Mouse (Mus musculus) 3T3-L1 (cell line): ENCODE results near the gene G530012D18Rik.
"Not testable (repeated sequence)": the region's sequence is repeated elsewhere in the genome, so short reads cannot be mapped to it uniquely, and the experiment has no call there.

ENCODE experiments used
- DNase-seq: peaks from one replicate; pipeline ENCODE4 v3.0.0-alpha.2; 2015; ENCODE audit warnings: low read depth, low spot score

G530012D18Rik gene

GRCm38 (mm10) chr1:85615819-85616218 is 40.3 kb downstream of the G530012D18Rik start:
- not testable (repeated sequence) for DNase-seq

- not testable (repeated sequence) for DNase-seq
Observed at GRCm38 (mm10) chr1:85617161-85617560, 41.7 kb downstream of the G530012D18Rik start.

GRCm38 (mm10) chr1:85618689-85619088 is 43.2 kb downstream of the G530012D18Rik start:
- DNase-seq: not testable (repeated sequence)
